Mouse (Mus musculus) spleen, postnatal 36 days (tissue): ENCODE results near the gene Slc38a7.
"Not testable (repeated sequence)": the region's sequence is repeated elsewhere in the genome, so short reads cannot be mapped to it uniquely, and the experiment has no call there.

ENCODE experiments used
- DNase-seq, 2 experiments: peaks; one replicate each; pipeline ENCODE4 v3.0.0; 2022; ENCODE audit warnings: low spot score in 2 of 2, mixed read lengths in 1 of 2

Slc38a7 gene

GRCm38 (mm10) chr8:95807861-95808260, 45.5 kb downstream of the Slc38a7 start:
- DNase-seq = peak; percentile 91 to 95

DNA sequence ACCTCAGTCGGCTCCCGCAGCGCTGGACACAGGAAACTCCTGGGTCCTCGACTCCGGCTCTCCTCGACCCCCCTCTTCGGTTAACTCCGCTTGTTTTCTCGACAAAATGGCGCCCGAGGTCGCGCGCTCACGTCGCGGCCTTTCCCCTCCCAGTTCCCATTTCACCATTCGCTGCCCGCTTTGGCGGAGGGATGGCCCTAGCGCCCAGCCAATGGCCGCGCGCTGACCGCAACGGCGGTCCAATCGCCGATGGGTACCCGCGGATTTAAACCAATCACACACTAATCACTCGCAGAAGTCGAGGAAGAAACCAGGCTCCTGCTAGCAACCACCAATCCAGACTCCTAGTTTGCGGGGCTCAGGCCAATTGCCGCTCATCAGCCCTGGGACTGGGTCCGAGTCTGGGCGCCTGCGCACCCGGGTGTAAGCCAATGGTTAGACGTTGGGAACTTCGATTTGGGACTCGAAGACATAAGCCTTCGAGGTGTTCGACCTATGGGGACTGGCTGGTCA, 46.0 kb downstream of the Slc38a7 start, which contains the start of gene Cnot1:
Cnot1 (minus strand) TSS at position 134 of the 513 bp plus-strand sequence.
- peak; percentile 96 to 97 for DNase-seq

DNA sequence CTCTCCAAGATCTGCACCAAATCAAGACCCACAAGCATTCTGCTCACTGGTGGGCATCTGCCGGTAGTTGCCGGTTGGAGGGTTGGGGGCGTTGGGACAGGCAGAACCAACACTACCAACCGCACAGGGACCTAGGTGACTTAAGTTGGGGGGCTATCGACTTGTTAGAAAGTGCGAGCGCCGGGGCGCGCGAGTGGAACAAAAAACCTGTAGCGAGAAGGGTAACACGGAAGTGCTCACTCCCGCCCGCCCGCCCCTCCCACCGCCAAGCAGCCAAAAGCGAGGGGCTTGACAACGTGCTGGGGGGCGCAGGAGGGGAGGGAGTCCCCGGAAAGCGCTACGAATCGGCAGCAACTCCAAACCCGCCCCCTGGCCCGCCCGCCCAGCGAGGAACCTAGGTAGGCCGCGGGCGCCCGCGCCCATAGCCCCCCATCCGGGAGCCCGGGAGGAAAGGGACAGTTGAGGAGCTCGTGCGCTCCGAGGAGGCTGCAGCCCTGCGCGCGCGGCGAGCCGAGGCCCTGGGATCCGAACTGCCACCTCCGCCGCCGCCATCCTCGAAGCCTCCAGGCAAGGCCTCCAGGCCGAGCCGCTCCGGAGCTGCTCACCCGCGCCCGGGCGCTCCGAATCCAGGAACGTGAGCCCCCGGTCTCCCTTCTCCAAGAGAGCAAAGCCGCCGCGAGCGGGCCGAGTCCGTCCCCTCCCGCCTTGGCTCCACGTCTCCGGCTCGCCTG, 46.7 kb downstream of the Slc38a7 start:
- DNase-seq = peak; percentile 26

DNA sequence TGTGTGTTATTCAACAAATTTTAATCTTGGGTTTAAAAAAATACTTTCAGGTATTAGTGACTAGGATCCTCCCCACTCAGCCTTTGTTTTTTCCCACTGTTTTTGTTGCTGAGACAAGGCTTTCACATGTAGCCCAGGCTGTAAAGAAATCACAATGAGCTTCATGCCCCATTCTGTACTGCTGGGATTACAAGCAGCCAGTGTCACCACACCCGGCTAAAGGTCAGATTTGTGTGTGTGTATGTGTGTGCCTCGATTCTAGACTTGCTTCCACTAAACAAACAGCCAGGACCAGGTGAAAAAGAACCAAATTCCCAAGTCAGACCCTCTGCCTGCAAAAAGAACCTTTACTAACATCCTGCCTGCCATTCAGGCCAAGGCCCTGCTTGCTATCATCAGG, 47.9 kb downstream of the Slc38a7 start:
- no peak for DNase-seq

DNA sequence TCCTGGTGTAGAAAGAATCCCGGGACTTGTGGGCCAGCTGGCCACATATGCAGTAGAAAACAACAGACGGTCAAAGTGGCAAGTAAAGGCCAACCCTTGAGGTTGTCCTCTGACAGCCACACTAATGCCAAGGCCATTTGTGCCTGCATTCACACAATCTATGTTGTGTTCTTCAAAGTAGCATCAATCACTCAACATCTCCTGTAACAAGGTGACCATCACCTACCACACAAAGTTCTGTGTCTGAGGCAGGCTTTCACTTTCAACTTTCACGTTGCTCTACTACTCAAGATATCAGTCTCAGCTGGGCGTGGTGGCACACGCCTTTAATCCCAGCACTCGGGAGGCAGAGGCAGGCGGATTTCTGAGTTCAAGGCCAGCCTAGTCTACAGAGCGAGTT, 51.1 kb downstream of the Slc38a7 start:
- DNase-seq = no peak

DNA sequence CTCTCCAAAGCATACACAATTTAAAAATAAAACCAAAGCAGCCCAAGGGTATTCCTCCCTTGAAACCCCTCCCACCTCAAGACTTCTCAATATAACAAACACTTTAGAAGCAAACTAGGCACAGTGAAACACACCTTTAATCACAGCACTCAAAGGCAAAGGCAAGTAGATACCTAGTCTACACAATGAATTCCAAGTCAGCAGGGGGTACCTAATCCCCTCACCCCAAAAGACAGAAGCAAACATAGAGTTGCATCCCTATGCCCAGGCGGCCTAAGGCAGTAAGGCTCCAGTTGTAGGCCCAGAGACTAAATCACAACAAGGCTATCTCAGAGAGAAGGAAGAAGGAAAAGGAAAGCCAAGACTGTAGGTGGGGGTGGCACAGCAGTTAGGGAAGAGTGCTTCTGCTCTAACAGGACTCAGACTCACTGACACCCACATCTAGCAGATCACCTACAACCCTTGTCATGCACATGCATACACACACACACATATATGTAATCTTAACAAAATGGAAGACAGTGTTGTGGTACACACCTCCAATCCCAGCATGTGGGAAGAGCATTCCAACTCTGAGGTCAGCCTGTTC, 51.8 kb downstream of the Slc38a7 start:
- no peak for DNase-seq

- no peak for DNase-seq
These were observed 53.0 kb downstream of the Slc38a7 start for GRCm38 (mm10) chr8:95800353-95800752.

GRCm38 (mm10) chr8:95799891-95800290, 53.4 kb downstream of the Slc38a7 start:
- DNase-seq = no peak

- no peak for DNase-seq
These were observed 54.2 kb downstream of the Slc38a7 start for GRCm38 (mm10) chr8:95799117-95799516.

DNA sequence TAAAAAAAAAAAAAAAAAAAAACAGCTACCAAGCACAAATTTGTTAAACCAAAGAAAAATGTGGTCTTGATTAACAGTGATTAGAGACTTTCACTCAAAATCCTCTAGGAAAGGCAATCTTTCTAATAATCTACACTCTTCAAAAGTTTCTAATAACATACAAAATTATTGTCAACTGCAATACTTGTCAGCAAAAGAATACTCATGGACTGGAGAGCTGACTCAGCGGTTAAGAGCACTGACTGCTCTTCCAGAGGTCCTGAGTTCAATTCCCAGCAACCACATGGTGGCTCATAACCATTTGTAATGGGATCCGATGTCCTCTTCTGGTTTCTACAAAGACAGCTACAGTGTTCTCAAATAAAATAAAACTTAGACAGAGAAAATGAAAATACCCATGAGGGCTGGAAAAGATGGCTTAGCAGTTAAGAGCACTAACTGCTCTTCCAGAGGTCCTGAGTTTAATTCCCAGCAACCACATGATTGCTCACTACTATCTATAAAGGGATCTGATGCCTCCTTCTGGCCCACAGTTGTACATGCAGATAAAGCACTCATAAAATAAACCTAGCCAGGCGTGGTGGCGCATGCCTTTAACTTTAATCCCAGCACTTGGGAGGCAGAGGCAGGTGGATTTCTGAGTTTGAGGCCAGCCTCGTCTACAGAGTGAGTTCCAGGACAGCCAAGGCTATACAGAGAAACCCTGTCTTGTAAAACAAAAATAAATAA, 57.8 kb downstream of the Slc38a7 start:
- not testable (repeated sequence) for DNase-seq
